Comparison of ENCODE assay signal across 8 mouse cellular contexts in genomic region chr4:123684260-123684659, GRCm38 (mm10). TPM values are rescaled to one million over a fixed set of nuclear protein-coding genes. Genes with fewer than 3 reads are reported as not detected.
DNase-seq lines count a peak whose midpoint lies in the region; ATAC-seq and TF ChIP-seq lines count a peak whose summit lies in the region.

Gene Macf1 (minus strand): TSS chr4:123684360.

- no peak within 1 kb of the TSS for H3ac ChIP-seq in myocyte (ENCODE audit: control insufficient read depth, insufficient read length)

- H3K9me3 ChIP-seq in lung, embryonic 15.5 days = no peaks in the 10 kb centered on the region
- H3K9me3 ChIP-seq in embryonic facial prominence, embryonic 10.5 days = no peaks in the 10 kb centered on the region
- no peaks in the 10 kb centered on the region for H3K9me3 ChIP-seq in heart, embryonic 12.5 days (replicated peaks)

- 79% methylated on average over 3 of the region's 3 CpGs for WGBS in lung, embryonic 15.5 days
- 82% methylated on average over 3 of the region's 3 CpGs for WGBS in embryonic facial prominence, embryonic 10.5 days
- WGBS in heart, embryonic 12.5 days = 81% methylated on average over 3 of the region's 3 CpGs

- H3K9ac ChIP-seq in lung, embryonic 15.5 days = no peak within 1 kb of the TSS
- H3K9ac ChIP-seq in heart, embryonic 12.5 days = no peak within 1 kb of the TSS

- no peak within 1 kb of the TSS for H3K4me2 ChIP-seq in lung, embryonic 15.5 days
- H3K4me2 ChIP-seq in heart, embryonic 12.5 days = no peak within 1 kb of the TSS
- no peak within 1 kb of the TSS for H3K4me2 ChIP-seq in myocyte (ENCODE audit: low read depth)

- no peaks in the 10 kb centered on the region for H3K36me3 ChIP-seq in lung, embryonic 15.5 days
- H3K36me3 ChIP-seq in embryonic facial prominence, embryonic 10.5 days (replicated peaks) = peaks cover 8% of the 10 kb centered on the region; the same call in 1 of the 2 replicates
- 0 out of 2 replicates have a peak, but pooled peaks cover 7% of the 10 kb centered on the region for H3K36me3 ChIP-seq in heart, embryonic 12.5 days
- no peaks in the 10 kb centered on the region for H3K36me3 ChIP-seq in myocyte (ENCODE audit: control insufficient read depth, insufficient read depth)

- ATAC-seq in lung, embryonic 15.5 days (ENCODE audit: borderline replicate concordance, extremely low read depth, low FRiP score, low TSS enrichment) = no peak
- ATAC-seq in heart, embryonic 12.5 days (ENCODE audit: insufficient number of reproducible peaks, low FRiP score) = no peak

- peaks cover 19% of the 10 kb centered on the region for H3K27me3 ChIP-seq in lung, embryonic 15.5 days
- H3K27me3 ChIP-seq in embryonic facial prominence, embryonic 10.5 days (replicated peaks; ENCODE audit: low read depth, poor library complexity, severe bottlenecking) = peaks cover 32% of the 10 kb centered on the region
- peaks cover 8% of the 10 kb centered on the region; the same call in 1 of the 2 replicates for H3K27me3 ChIP-seq in heart, embryonic 12.5 days (replicated peaks)
- H3K27me3 ChIP-seq in myocyte (ENCODE audit: control insufficient read depth, insufficient read depth, insufficient read length) = peaks cover 10% of the 10 kb centered on the region

- DNase-seq in lung, postnatal 25 days (ENCODE audit: low spot score) = no peak
- no peak for DNase-seq in embryonic facial prominence, embryonic 10.5 days (ENCODE audit: low spot score)
- no peak for DNase-seq in left cerebral cortex, adult 8-10 months (ENCODE audit: low spot score in 2 of 2)
- DNase-seq in testis, postnatal 10 days (ENCODE audit: low spot score) = no peak
- DNase-seq in right cerebral cortex, postnatal 14 days = no peak

- no peaks in the 10 kb centered on the region for H3K79me2 ChIP-seq in myocyte (ENCODE audit: control insufficient read depth, insufficient read depth)

- H3K4me3 ChIP-seq in lung, embryonic 15.5 days = no peak within 1 kb of the TSS
- H3K4me3 ChIP-seq in embryonic facial prominence, embryonic 10.5 days = no peak within 1 kb of the TSS
- H3K4me3 ChIP-seq in heart, embryonic 12.5 days = no peak within 1 kb of the TSS
- H3K4me3 ChIP-seq in myocyte = no peak within 1 kb of the TSS

- peaks cover 11% of the 10 kb centered on the region for H3K4me1 ChIP-seq in lung, embryonic 15.5 days
- peaks cover 31% of the 10 kb centered on the region for H3K4me1 ChIP-seq in embryonic facial prominence, embryonic 10.5 days
- peaks cover 48% of the 10 kb centered on the region for H3K4me1 ChIP-seq in heart, embryonic 12.5 days (replicated peaks)

- H3K27ac ChIP-seq in lung, embryonic 15.5 days = no peak within 1 kb of the TSS
- no peak within 1 kb of the TSS for H3K27ac ChIP-seq in embryonic facial prominence, embryonic 10.5 days (replicated peaks)
- H3K27ac ChIP-seq in heart, embryonic 12.5 days (ENCODE audit: poor library complexity, severe bottlenecking) = no peak within 1 kb of the TSS

- TF ChIP-seq POLR2A in myocyte (IDR thresholded peaks at IDR 0.05; ENCODE audit: insufficient read length, low read depth) = no peak

TF ChIP-seq in myocyte, 11 proteins besides CTCF, POLR2A, EP300 and RAD21:
- TF ChIP-seq USF1 (IDR thresholded peaks at IDR 0.05; ENCODE audit: low read depth) (no peak), SRF (IDR thresholded peaks at IDR 0.05; ENCODE audit: control insufficient read depth, insufficient read length, low read depth) (no peak), TCF3 (IDR thresholded peaks at IDR 0.05; ENCODE audit: insufficient read length, low read depth) (no peak), TCF12 (IDR thresholded peaks at IDR 0.05; ENCODE audit: insufficient read depth, poor library complexity, severe bottlenecking) (no peak), REST (IDR thresholded peaks at IDR 0.05; ENCODE audit: insufficient read depth, insufficient read length) (no peak), MYOD1 (IDR thresholded peaks at IDR 0.05; ENCODE audit: control insufficient read depth in 1 of 3, insufficient read length in 2 of 3, low read depth in 2 of 3) (no peak), MYOG (IDR thresholded peaks at IDR 0.05; ENCODE audit: control insufficient read depth in 1 of 3, insufficient read depth in 1 of 3, insufficient read length in 2 of 3, low read depth in 2 of 3) (no peak), CEBPB (IDR thresholded peaks at IDR 0.05; ENCODE audit: insufficient read depth, poor library complexity, severe bottlenecking) (no peak)

RNA-seq across cellular contexts. Expression of gene Macf1, which starts in this region (rescaled TPM):
- polyA plus RNA-seq in lung, embryonic 15.5 days (2015; fragmentation: Nextera tagmentation; extraction: Ambion mirVana) = 64.2 and 73.1 TPM in 2 replicates
- polyA plus RNA-seq in embryonic facial prominence, embryonic 10.5 days (2016; fragmentation: Nextera tagmentation; extraction: Ambion mirVana) = 46.0 and 47.4 TPM in 2 replicates
- polyA plus RNA-seq in heart, embryonic 12.5 days (2016; fragmentation: Nextera tagmentation; extraction: Ambion mirVana) = 69.9 and 79.4 TPM in 2 replicates
- 100 to 1,000 TPM; 214 to 262 (median 235) TPM for total RNA-seq in left cerebral cortex, adult 8-10 months (2022)
- 88.5 TPM for polyA plus RNA-seq in myocyte (2012; fragmentation: generic; extraction: Trizol)
